Mouse (Mus musculus) brain, embryonic 18.5 days (tissue): Measurements from ENCODE around the gene Ffar4.

Experiments
- DNase-seq: peaks from one replicate; pipeline ENCODE4 v3.0.0-alpha.2; 2012; ENCODE audit warnings: low read depth, low spot score

The Ffar4 gene

GRCm38 (mm10) chr19:38096231-38096630 lies 640 bp upstream of the Ffar4 start:
- no peak for DNase-seq

DNA sequence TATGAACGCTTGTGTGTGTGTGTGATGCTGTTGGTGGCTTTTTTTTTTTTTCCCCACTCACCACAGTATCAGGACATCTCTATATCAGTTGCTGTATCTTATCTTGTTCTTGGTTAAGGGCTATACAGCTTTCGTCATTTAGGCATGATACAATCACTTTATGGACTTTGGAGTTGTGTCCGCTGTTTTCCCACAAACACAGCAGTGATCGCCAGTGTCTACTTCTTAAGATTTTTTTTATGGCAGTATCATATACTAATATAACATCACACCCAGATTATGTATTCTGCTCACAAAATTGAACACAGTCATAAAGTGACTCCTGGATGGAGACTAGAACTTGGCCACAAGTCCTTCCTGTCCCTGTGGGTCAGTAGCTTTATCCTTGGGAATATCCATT lies 11.0 kb downstream of the Ffar4 start:
- DNase-seq = no peak

GRCm38 (mm10) chr19:38109506-38110242 lies 12.8 kb downstream of the Ffar4 start:
- no peak for DNase-seq

GRCm38 (mm10) chr19:38111056-38111455 lies 14.2 kb downstream of the Ffar4 start:
- no peak for DNase-seq

GRCm38 (mm10) chr19:38112575-38112974 lies 15.7 kb downstream of the Ffar4 start:
- no peak for DNase-seq

DNA sequence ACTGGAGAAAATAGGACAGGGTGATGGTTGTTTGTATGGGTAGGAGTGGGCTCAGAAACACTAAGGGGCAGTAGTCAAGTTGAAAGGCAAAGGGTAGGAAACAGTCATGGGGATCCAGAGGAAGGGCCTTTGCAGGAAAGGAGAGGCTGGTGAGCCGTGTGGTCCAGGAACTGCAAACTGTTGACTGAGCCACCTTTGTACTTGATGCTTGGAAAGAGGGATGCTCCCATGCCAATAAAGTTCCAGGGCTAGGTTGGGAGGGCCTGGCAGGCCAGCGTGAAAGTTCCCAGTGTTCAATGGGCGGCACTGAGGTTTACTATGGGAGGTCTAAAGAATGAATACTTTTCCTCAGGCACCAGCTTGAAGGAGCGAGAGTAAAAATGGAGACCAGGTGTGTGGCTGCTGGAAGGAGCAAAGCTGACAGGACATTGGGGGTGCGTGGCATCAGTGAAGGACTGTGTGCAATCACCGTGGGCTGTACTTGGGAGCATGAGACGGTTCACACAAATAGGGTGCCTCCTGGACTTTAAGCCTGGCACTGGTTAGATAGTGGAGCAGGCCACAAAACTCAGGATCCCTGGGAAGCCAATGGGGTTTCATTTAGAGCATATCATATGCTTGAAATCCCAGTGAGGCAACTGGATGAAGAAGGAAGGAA lies 18.1 kb downstream of the Ffar4 start:
- no peak for DNase-seq

DNA sequence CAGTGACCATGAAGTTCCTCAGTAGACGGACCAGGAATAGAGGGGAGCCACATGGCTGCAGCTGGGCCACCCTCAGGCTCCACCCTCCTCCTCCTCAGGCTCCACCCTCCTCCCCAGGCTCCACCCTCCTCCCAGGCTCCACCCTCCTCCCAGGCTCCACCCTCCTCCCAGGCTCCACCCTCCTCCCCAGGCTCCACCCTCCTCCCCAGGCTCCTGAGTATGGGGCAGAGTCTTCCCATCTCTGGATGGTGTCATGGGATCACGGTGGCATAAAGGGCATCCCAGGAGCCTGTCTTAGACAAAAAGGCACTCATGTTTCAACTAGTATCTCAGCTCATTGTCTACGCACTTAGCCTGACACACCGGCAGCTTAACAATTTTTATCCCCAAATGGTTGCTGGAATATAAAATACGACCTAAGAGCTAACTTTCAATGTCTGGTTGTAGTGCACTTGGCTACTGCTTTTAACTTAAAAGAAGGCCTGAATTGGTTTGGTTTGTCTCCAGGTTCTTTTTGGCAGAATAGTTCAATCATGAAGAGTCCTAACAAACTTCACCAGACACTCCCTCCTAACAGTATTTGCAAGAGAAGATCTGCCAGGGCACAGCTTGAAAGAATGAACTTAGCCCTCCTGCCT lies 23.4 kb downstream of the Ffar4 start:
- no peak for DNase-seq

- DNase-seq = no peak
These were observed 27.1 kb downstream of the Ffar4 start for GRCm38 (mm10) chr19:38123921-38124320.

DNA sequence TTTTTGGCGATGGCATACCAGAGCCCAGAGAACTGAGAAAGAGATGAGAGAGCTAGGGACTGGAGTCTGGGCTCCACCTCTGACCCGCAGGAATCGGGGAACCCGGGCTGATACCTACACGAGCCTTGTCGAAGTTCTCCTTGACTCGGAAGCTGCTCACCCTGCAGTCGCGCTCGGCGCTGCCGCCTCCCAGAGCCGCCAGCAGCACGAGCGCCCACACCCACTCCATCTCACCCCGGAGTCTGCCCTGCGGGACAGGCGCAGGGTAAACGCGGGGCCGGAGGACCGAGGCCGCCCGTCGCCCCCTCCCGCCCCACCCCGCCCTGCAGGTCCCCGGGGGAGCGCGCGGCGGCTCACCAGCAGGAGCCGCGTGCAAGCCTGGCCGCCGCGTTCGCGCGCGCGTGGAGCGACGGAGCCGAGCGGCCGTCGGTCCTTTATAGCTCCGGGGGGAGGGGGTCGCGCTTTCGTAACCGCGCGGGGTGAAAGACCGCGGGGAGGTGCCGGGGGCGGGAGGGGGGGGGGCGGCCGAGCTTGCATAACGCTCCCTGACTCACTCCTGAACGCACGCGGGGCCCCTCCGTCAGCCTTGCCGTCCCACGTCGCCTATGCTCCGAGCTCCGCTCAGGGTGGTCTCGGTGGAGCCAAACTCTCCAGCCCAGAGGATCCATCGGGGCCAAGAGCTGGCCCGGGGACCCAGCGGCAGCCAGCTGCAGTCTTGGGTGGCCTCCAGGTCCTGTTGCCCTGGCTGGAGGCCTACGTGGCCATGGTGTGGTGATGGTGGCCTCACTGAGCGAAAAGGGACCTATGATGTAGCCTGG lies 27.7 kb downstream of the Ffar4 start:
- DNase-seq = no peak

GRCm38 (mm10) chr19:38125219-38125610 lies 28.3 kb downstream of the Ffar4 start, which contains the start of gene Rbp4:
Gene Rbp4, minus strand, starts transcription at chr19:38125281.
- no peak for DNase-seq

DNA sequence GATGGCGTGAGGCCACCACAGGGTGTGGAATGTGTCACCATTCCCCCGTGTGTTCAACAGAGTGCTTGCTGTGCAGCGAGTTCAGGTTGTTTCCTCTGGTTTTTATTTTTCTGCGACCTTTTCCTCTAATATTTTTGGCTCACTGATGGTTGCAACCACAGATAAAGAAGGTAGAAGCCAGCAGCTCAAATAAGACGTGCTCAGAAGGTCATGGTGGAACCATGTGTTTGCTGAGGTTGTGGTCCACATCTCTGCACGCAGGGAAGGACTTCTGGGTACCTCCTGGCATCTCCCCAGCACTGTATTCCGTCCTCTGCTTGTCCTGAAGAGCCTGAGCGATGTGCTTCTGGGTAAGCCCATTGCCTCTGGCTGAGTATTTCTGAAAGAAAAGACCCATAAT lies 29.8 kb downstream of the Ffar4 start:
- DNase-seq = no peak

- DNase-seq = no peak
These were observed 35.6 kb downstream of the Ffar4 start, which contains the start of gene Pde6c for GRCm38 (mm10) chr19:38132481-38132880. Gene Pde6c, plus strand, starts transcription at chr19:38132781.

DNA sequence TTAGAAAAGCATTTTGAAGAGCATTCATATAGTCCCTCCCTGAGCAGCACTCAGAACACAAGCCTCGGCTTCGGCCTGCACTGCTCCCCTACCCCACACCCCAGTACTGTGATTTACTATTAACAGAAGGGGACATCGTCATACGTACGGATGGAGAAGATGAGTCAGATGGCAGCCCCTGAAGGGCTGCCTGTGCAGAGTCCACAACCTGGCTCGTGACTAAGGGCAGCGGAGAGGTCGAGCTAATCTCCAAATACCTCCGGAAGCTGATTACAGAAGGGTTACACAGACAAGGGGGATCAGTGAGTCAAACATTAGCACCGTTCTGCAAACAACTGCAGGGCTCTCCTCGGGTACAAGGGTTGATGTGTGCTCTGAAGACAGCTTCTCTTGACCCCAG lies 37.1 kb downstream of the Ffar4 start:
- DNase-seq = no peak

GRCm38 (mm10) chr19:38134806-38135205 lies 37.9 kb downstream of the Ffar4 start:
- no peak for DNase-seq

DNA sequence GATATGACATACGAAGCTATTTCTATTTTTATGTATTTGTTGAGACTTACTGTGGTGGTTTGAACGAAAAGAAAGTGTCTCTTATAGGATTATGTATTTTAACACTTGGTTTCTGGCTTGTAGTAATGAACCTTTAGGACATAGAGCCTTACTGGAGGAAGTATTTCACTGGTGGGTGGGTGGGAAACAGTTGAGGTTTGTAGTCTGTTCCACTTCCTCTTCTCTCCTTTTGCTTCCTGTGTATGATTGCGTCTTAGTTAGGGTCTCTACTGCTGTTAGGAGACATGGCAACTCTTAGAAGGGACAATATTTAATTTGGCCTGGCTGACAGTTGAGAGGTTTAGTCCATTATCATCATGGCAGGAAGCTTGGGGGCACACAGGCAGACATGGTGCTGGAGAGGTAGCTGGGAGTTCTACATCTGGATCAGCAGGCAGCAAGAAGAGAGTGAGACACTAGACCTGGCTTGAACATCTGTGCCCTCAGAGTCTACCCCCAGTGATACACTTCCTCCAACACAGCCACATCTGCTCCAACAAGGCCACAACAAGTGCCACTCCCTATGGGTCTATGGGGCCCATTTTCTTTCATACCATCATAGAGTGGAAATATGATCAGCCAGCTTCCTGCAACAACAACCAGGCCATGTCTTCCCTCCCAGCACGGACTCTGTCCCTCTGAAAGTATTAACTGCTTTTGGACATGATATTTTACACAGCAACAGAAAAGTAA lies 46.8 kb downstream of the Ffar4 start:
- DNase-seq = no peak

- no peak for DNase-seq
These were observed 59.4 kb downstream of the Ffar4 start for GRCm38 (mm10) chr19:38156243-38156642.

DNA sequence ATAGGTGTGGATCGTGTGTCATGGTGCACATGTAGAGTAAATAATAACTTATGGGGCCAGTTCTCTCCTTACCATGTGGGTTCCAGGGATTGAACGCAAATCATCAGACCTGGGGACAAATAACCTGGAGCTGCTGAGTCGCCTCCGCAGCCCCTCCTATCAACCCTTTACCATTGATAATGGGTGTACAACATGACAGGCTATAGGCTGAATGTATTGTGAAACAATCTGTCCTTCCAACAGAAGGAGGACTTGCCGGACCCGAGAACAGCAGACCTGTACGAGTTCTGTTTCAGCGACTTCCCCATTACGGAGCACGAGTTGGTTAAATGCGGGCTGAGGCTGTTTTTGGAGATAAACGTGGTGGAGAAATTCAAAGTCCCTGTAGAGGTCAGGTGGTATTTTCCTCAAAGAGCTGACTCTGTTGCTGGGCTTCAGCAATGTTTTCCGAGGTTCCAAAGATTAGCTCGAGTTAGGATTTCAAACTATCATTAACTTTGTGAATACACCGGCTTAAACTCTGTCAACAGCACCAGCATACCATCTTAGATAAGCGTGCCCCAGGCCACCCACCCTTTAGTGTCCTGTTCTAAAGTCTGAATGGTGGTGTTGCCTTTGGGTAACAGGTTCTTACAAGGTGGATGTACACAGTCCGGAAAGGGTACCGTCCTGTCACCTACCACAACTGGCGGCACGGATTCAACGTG lies 64.9 kb downstream of the Ffar4 start:
- no peak for DNase-seq
